Mouse (Mus musculus) heart, embryonic 14.5 days (tissue): ENCODE measurements around the gene Ccnk. TPM values are rescaled to one million over a fixed set of nuclear protein-coding genes. Genes with fewer than 3 reads are reported as not detected.

Experiments used
- ATAC-seq: fragments of 200-750 bp; cut with Nextera tagmentation; 2 replicates; pipeline ENCODE4 v1.8.0; 2017; ENCODE audit warnings: low read depth, moderate TSS enrichment; ENCODE audit not compliant: insufficient number of reproducible peaks, insufficient read depth, low FRiP score
- H3K27ac ChIP-seq, 2 experiments: fragments of 200-500 bp in 1 of 2; fragments of 300-500 bp in 1 of 2; sonication (generic) in 1 of 2; replicated peaks in 1 of 2; 2 replicates each; pipeline ENCODE4 v1.5.1; 2012 to 2014; ENCODE audit warnings: low read depth in 2 of 2, low read length in 2 of 2, control low read depth in 1 of 2, mild to moderate bottlenecking in 1 of 2, mixed read lengths in 1 of 2; ENCODE audit not compliant: control insufficient read depth in 1 of 2, insufficient read depth in 1 of 2
- H3K27me3 ChIP-seq: fragments of 300-500 bp; sonication (generic); 2 replicates; pipeline ENCODE4 v1.6.1; 2014; ENCODE audit warnings: mild to moderate bottlenecking, low read length, control low read depth; ENCODE audit not compliant: control insufficient read depth, insufficient read depth
- H3K36me3 ChIP-seq: fragments of 300-500 bp; sonication (generic); 2 replicates; pipeline ENCODE4 v1.6.1; 2014; ENCODE audit warnings: mild to moderate bottlenecking, control low read depth, low read length, mixed read lengths; ENCODE audit not compliant: control insufficient read depth, insufficient read depth
- H3K4me1 ChIP-seq, 2 experiments: fragments of 200-500 bp in 1 of 2; fragments of 300-500 bp in 1 of 2; sonication (generic) in 1 of 2; 2 replicates each; pipeline ENCODE4 v1.6.1; 2012 to 2014; ENCODE audit warnings: low read length in 2 of 2, control low read depth in 1 of 2, mixed read lengths in 1 of 2; ENCODE audit not compliant: control insufficient read depth in 2 of 2, insufficient read depth in 2 of 2
- H3K4me2 ChIP-seq: fragments of 300-500 bp; sonication (generic); 2 replicates; pipeline ENCODE4 v1.6.1; 2014; ENCODE audit warnings: mild to moderate bottlenecking, low read length
- H3K4me3 ChIP-seq, 2 experiments: fragments of 200-500 bp in 1 of 2; fragments of 300-500 bp in 1 of 2; sonication (generic) in 1 of 2; 2 replicates each; pipeline ENCODE4 v1.5.1; 2012 to 2014; ENCODE audit warnings: low read length in 2 of 2, mild to moderate bottlenecking in 2 of 2, control low read depth in 1 of 2, low read depth in 1 of 2, moderate library complexity in 1 of 2; ENCODE audit not compliant: control insufficient read depth in 1 of 2, insufficient read depth in 1 of 2
- H3K9ac ChIP-seq: fragments of 300-500 bp; sonication (generic); 2 replicates; pipeline ENCODE4 v1.6.1; 2014; ENCODE audit warnings: mild to moderate bottlenecking, low read length
- H3K9me3 ChIP-seq: fragments of 300-500 bp; sonication (generic); 2 replicates; pipeline ENCODE4 v1.6.1; 2016; ENCODE audit warnings: low read length, control low read depth; ENCODE audit not compliant: control insufficient read depth
- WGBS: fragments of 180-500 bp; shearing (Covaris S2); extraction: QIAGEN DNeasy Blood & Tissue Kit; methylation state at CpG from one replicate; pipeline ENCODE4 v1.1.7; 2014; 5-methylcytosine and 5-hydroxymethylcytosine counted together
- polyA plus RNA-seq: library from polyadenylated mRNA; unstranded; fragments of >200 nt; fragmentation: Nextera tagmentation; extraction: Ambion mirVana; gene quantifications from 2 replicates; pipeline ENCODE4 v1.2.1, GENCODE M21; 2014

Ccnk gene
- polyA plus RNA-seq, 1 experiment from 2014 or later: 3.9 TPM

DNA sequence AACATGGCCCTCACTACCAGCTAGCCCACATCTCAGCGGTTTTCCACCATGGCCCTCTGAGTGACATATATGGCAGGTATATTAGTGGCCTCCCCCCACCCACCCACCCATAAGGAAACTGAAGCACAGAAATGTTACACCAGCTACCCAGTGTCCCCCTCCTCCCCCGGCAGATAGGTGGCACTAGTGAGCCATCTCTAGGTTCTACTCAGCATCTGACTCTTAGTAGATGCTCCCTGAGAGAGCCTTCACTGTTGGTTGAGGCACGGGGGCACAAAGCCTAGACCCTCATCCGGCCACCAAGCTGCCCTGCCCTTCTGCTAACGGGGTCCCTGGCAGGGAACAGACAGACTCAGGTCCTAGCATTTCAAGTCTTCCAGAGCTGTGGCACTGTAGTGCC is 38.2 kb downstream of the Ccnk start:
- no peaks in the 10 kb centered on the region for H3K36me3 ChIP-seq
- H3K9ac ChIP-seq: no peak overlapping the region
- no peak overlapping the region for H3K4me2 ChIP-seq
- no peak overlapping the region for H3K4me3 ChIP-seq
- peaks cover 44 to 62% of the 10 kb centered on the region in 2 experiments for H3K4me1 ChIP-seq
- no peaks in the 10 kb centered on the region for H3K9me3 ChIP-seq
- H3K27ac ChIP-seq: no peak overlapping the region
- 66% methylated on average over 5 of the region's 5 CpGs for WGBS
- no peak for ATAC-seq
- H3K27me3 ChIP-seq: no peaks in the 10 kb centered on the region

DNA sequence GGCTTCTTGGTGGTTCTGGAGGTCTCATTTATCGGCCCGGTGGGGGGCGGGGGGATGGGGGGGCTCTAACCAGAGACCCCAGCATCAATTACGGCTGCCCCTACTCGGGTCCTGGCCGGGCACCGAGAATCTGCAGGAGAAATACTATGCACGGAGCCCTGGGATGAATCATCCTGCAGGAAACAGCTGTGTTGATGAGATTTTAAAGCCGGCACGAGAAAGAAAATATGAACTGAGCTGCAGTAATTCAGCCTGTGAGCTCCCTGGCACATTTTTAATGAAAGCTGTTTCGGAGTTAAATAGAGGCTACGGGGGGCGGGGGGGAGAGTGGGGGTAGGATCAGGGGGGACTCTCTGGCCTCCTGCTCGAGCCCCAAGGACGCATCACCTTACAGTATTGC is 39.8 kb downstream of the Ccnk start:
- Histone ChIP-seq H3K4me3 (no peak overlapping the region), H3K27me3 (no peaks in the 10 kb centered on the region), H3K27ac (0 out of 4 replicates have a peak overlapping the region, but pooled peaks of 1 of the 2 experiments have one; percentile 16), H3K9ac (0 out of 2 replicates have a peak overlapping the region, but pooled peaks have one; percentile 4), H3K9me3 (no peaks in the 10 kb centered on the region), H3K4me2 (no peak overlapping the region), H3K4me1 (peaks cover 34 to 56% of the 10 kb centered on the region in 2 experiments), H3K36me3 (no peaks in the 10 kb centered on the region)
- 62% methylated on average over 15 of the region's 15 CpGs for WGBS
- ATAC-seq: no peak

DNA sequence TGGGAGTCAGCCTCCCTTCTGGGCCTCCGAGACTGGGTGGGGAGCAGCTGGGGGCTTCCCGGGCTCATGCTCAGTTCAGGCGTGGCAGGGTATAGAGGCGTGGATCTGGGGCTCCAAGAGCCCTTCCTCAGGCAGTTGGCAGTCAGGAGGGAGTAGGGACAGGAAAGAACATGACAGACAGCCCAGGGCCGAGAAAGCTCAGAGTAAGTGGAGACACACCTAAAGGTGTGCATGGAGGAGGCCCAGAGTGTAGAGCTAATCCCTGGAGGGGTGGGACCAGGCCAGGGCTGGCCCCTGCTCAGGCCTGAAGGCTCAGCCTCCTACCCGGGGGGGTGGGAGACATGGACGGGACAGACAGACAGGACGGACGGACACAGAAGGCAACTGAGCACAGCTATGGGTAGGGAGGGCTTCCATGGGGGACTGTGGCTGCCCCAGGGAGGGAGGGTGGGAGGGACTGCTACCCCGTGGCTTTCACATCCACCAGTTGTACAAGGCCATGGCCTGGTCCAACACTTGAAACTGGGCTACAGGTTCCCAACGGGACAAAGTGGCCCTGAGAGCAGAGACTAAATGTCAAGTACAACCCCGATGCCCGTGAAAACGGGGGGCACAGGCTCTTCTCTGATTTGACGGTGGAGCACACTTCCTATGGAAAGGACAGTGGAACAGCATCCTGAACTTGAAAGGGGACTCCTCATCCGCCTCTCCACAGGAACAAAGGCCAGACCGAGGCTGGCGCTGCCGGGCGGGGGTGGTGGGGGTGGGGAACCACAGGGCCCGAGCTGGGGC is 40.6 kb downstream of the Ccnk start:
- Histone ChIP-seq H3K27ac (no peak overlapping the region; a peak in 1 of 4 replicates), H3K9me3 (no peaks in the 10 kb centered on the region), H3K4me2 (no peak overlapping the region), H3K9ac (0 out of 2 replicates have a peak overlapping the region, but pooled peaks have one; percentile 4), H3K4me1 (peaks cover 33 to 56% of the 10 kb centered on the region in 2 experiments), H3K4me3 (no peak overlapping the region), H3K36me3 (no peaks in the 10 kb centered on the region), H3K27me3 (no peaks in the 10 kb centered on the region)
- 77% methylated on average over 21 of the region's 21 CpGs for WGBS
- no peak for ATAC-seq

DNA sequence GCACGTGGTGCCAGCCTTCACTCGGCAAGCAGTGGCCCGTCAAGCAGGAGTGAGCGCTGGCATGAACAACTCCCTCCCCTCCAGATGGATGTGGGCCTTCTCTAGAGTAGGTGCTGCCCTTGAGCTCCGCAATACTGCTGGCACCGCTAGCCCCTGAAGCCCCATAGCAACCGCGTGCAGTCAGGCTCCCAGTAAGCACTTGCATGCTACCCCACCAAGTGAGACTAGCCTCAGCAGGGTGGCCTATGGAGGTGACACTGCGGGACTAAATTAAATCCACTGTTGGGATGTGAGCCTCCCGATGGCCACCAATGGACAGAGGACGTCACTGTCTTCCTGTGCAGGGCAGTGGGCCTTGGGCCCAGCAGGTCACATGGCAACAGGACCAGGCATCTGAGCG is 41.2 kb downstream of the Ccnk start:
- Histone ChIP-seq H3K36me3 (no peaks in the 10 kb centered on the region), H3K27ac (no peak overlapping the region), H3K9ac (no peak overlapping the region), H3K9me3 (no peaks in the 10 kb centered on the region), H3K4me1 (peaks cover 35 to 58% of the 10 kb centered on the region in 2 experiments), H3K27me3 (no peaks in the 10 kb centered on the region), H3K4me2 (no peak overlapping the region), H3K4me3 (no peak overlapping the region)
- ATAC-seq: no peak
- WGBS: 72% methylated on average over 12 of the region's 12 CpGs

DNA sequence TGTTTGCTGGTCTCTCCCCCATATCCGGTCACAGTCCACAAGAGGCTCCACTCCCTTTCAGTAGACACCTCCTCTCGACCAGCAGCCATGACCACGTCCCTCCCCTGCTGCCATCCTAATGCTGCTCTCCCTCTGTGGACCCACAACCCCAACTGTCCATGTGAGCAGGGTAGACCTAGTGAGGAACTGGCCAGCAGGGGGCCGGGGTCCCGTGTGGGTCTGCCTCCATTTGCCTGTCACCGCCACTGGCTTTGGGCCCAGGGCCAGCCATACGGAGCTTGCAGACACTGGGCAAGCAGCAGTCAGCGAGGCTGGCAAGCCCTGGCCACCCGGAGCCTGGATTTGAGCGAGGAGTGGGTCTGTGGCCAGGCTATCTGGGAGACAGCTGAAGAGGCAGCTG is 41.8 kb downstream of the Ccnk start:
- no peak overlapping the region for H3K4me3 ChIP-seq
- 0 out of 2 replicates have a peak, but pooled peaks have one; percentile 15 for ATAC-seq
- H3K9me3 ChIP-seq: no peaks in the 10 kb centered on the region
- H3K4me1 ChIP-seq: peaks cover 41 to 64% of the 10 kb centered on the region in 2 experiments
- H3K27ac ChIP-seq: no peak overlapping the region
- H3K36me3 ChIP-seq: no peaks in the 10 kb centered on the region
- H3K9ac ChIP-seq: no peak overlapping the region
- WGBS: 33% methylated on average over 10 of the region's 10 CpGs
- H3K27me3 ChIP-seq: no peaks in the 10 kb centered on the region
- H3K4me2 ChIP-seq: no peak overlapping the region

DNA sequence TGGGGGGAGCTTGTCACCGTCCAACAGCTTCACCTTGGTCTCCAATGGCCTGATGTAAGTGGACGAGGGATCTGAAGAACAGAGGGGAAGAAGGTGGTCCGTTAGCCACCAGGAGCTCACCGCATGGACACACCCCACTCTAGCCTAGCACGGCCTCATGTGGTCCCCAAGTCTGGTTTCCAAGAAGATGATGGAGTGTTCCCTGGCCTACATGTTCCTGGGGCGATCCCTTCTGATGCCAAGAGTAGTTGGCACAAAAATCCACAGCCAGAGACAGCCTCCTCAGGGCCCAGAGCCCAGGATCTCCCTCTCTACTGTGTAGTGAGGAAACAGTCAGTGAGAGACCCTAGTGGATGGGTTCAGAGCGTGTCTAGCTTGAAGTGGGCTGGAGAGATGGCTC is 42.3 kb downstream of the Ccnk start:
- Histone ChIP-seq H3K27me3 (no peaks in the 10 kb centered on the region), H3K27ac (no peak overlapping the region), H3K4me3 (no peak overlapping the region), H3K9me3 (no peaks in the 10 kb centered on the region), H3K36me3 (no peaks in the 10 kb centered on the region), H3K9ac (no peak overlapping the region), H3K4me1 (peaks cover 41 to 64% of the 10 kb centered on the region in 2 experiments), H3K4me2 (no peak overlapping the region)
- ATAC-seq: no peak
- WGBS: 89% methylated on average over 7 of the region's 7 CpGs

DNA sequence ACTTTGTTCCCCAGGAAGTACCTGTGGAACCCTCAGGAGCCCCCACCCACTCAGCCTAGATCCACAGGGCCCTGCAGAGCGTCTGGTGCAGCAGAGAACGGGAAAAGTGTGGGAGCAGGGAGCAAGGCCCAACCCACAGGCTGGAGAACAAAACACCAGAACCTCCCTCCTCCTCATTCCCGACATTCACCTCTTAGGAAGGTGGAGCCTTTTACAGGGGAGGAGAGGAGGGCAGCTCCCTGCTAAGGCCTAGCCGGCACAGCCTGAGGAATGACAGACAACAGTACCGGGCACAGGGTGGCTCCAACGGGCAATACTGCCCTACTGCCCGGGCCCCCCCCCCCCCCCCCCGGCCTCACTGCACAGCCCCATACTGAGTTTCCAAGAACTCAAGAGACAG is 44.0 kb downstream of the Ccnk start:
- Histone ChIP-seq H3K9me3 (no peaks in the 10 kb centered on the region), H3K36me3 (no peaks in the 10 kb centered on the region), H3K27me3 (no peaks in the 10 kb centered on the region), H3K4me3 (no peak overlapping the region), H3K27ac (no peak overlapping the region), H3K4me2 (no peak overlapping the region), H3K4me1 (peaks cover 46 to 64% of the 10 kb centered on the region in 2 experiments), H3K9ac (no peak overlapping the region)
- ATAC-seq: no peak
- WGBS: 40% methylated on average over 7 of the region's 8 CpGs
